Mouse (Mus musculus): ENCODE results near the gene Gm28576. TPM values are rescaled to one million over a fixed set of nuclear protein-coding genes. Genes with fewer than 3 reads are reported as not detected.
"Not testable (repeated sequence)": the region's sequence is repeated elsewhere in the genome, so short reads cannot be mapped to it uniquely, and the experiment has no call there.

Gm28576 gene
- not detected in 2 replicates for polyA plus RNA-seq (2016; fragmentation: Nextera tagmentation; extraction: Ambion mirVana)

- not testable (repeated sequence) for H3K9ac ChIP-seq; H3K4me1 ChIP-seq; ATAC-seq (ENCODE audit: low FRiP score); H3K4me2 ChIP-seq; H3K9me3 ChIP-seq; H3K36me3 ChIP-seq (replicated peaks); H3K27ac ChIP-seq; H3K27me3 ChIP-seq; H3K4me3 ChIP-seq (replicated peaks)
- WGBS: no CpG with 5 or more reads among the region's 8 CpGs
Measured at GRCm38 (mm10) chrY:7722641-7723040, at the start of gene Gm28576. Gene Gm28576 (plus strand): TSS chrY:7722941.

Other genes with a start within 250 kb of the Gm28576 start
- not detected in 2 replicates for gene Gm20826, start 84.5 kb upstream of the Gm28576 start, polyA plus RNA-seq (2016; fragmentation: Nextera tagmentation; extraction: Ambion mirVana)